Mouse (Mus musculus) liver, postnatal 0 days (tissue): ENCODE measurements around the gene Entpd5.
"Not testable (repeated sequence)": the region's sequence is repeated elsewhere in the genome, so short reads cannot be mapped to it uniquely, and the experiment has no call there.

Experiments
- CTCF ChIP-seq: sonication (generic); IDR thresholded peaks from 2 replicates; pipeline ENCODE4 v1.5.1; 2016; ENCODE audit warnings: antibody characterized with exemption, low read depth
- EP300 ChIP-seq: IDR thresholded peaks from 2 replicates; pipeline ENCODE4 v1.6.1; 2016; ENCODE audit warnings: antibody characterized with exemption, low read depth, mild to moderate bottlenecking

GRCm38 (mm10) chr12:84358699-84359098, 50.1 kb downstream of the Entpd5 start:
- TF ChIP-seq CTCF: not testable (repeated sequence)
- TF ChIP-seq EP300: peak; percentile 62
